Mouse (Mus musculus) ZHBTc4 (cell line): ENCODE results near the gene Olfr1510.
"Not testable (repeated sequence)": the region's sequence is repeated elsewhere in the genome, so short reads cannot be mapped to it uniquely, and the experiment has no call there.

Source experiments
- DNase-seq: peaks from one replicate; pipeline ENCODE4 v3.0.0-alpha.2; 2011; ENCODE audit warnings: low read depth, low spot score

Olfr1510 gene

GRCm38 (mm10) chr14:52414273-52414672 is at the start of gene Olfr1510:
Olfr1510 (minus strand) TSS chr14:52414373.
- DNase-seq, result no peak

- DNase-seq, result no peak
These were observed 47.8 kb upstream of the Olfr1510 start for GRCm38 (mm10) chr14:52461928-52462327.

- no peak for DNase-seq
These were observed 37.0 kb upstream of the Olfr1510 start for GRCm38 (mm10) chr14:52451138-52451537.

- no peak for DNase-seq
These were observed 28.5 kb upstream of the Olfr1510 start, which contains the start of gene Olfr1509 for GRCm38 (mm10) chr14:52442690-52443089. Olfr1509 (plus strand) TSS chr14:52442990.

GRCm38 (mm10) chr14:52427686-52428085 is 13.5 kb upstream of the Olfr1510 start:
- no peak for DNase-seq

GRCm38 (mm10) chr14:52410142-52410919 is 3.8 kb downstream of the Olfr1510 start:
- DNase-seq, result not testable (repeated sequence)

- DNase-seq, result no peak
These were observed 16.9 kb downstream of the Olfr1510 start, which contains the start of gene Olfr1511 for GRCm38 (mm10) chr14:52397279-52397678. Olfr1511 (minus strand) TSS chr14:52397379.

GRCm38 (mm10) chr14:52390084-52390848 is 23.9 kb downstream of the Olfr1510 start:
- DNase-seq, result not testable (repeated sequence)

- DNase-seq, result no peak
These were observed 35.1 kb downstream of the Olfr1510 start, which contains the start of gene Olfr1512 for GRCm38 (mm10) chr14:52379068-52379467. Olfr1512 (minus strand) TSS chr14:52379168.

GRCm38 (mm10) chr14:52368741-52369140 is 45.4 kb downstream of the Olfr1510 start:
- DNase-seq, result no peak
